Mouse (Mus musculus): ENCODE results near the gene Fance. TPM values are rescaled to one million over a fixed set of nuclear protein-coding genes. Genes with fewer than 3 reads are reported as not detected.

Gene Fance
- polyA plus RNA-seq, 1 experiment from 2014 or later: 22.1 TPM

DNA sequence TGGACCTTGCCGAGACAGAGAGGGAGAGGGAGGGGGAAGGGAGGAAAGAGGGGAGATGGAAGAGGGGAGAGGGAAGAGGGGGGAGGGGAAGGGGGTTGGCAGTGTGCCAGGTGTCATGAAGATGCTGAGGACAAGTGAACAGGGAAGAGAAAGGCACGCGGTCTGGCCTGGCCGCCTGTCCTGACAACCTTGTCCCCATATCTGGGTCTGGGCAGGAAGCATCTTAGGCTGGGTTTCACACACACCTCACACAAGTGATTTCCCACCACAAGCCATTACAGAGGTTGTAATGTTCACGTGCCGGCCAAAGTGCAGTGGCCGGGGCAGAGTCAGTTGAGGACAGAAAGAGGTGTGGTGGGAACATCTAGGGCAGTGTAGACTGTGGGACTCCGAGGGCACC, 25.7 kb upstream of the Fance start:
- H3K27me3 ChIP-seq (ENCODE audit: control insufficient read depth, insufficient read depth, low read depth, low read length): no peaks in the 10 kb centered on the region
- 30% methylated on average over 8 of the region's 8 CpGs for WGBS
- H3K4me3 ChIP-seq (ENCODE audit: low read length): no peak overlapping the region
- H3K4me1 ChIP-seq (replicated peaks; ENCODE audit: control insufficient read depth, insufficient read depth, low read length): peaks cover 14% of the 10 kb centered on the region
- H3K4me2 ChIP-seq (ENCODE audit: low read depth, low read length): no peak overlapping the region
- H3K36me3 ChIP-seq (ENCODE audit: control insufficient read depth, insufficient read depth, low read length): 0 out of 2 replicates have a peak, but pooled peaks cover 4% of the 10 kb centered on the region
- H3K9me3 ChIP-seq (ENCODE audit: control insufficient read depth, low read length): no peaks in the 10 kb centered on the region
- no peak overlapping the region for H3K9ac ChIP-seq (ENCODE audit: low read length)
- no peak overlapping the region for H3K27ac ChIP-seq (ENCODE audit: low read length)
- peak; percentile 23; the same call in 1 of the 2 replicates for ATAC-seq (ENCODE audit: low read depth)

DNA sequence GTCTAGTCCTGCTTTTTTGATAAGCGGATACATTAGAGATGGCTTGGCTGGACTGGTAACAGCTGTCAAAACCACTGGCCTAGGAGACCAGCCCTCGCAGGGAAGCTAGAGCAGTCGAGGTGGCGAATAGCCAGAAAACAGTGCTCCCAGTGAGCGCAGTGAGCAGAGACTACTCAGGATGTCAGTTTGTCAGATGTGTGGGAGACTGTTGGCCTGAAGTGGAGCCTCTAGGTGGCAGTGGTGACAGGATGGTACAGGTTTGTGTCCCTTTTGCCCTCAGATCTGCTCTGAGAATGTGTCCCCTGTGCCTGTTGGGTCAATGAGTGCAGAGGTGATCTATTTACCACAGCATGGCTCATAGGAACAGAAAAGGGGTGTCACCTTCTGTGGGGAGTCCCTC, 25.3 kb upstream of the Fance start:
- peaks cover 14% of the 10 kb centered on the region for H3K4me1 ChIP-seq (replicated peaks; ENCODE audit: control insufficient read depth, insufficient read depth, low read length)
- no peak overlapping the region for H3K4me3 ChIP-seq (ENCODE audit: low read length)
- WGBS: 42% methylated on average over 5 of the region's 5 CpGs
- H3K27me3 ChIP-seq (ENCODE audit: control insufficient read depth, insufficient read depth, low read depth, low read length): no peaks in the 10 kb centered on the region
- H3K9ac ChIP-seq (ENCODE audit: low read length): no peak overlapping the region
- H3K4me2 ChIP-seq (ENCODE audit: low read depth, low read length): no peak overlapping the region
- peak; percentile 35; the same call in 1 of the 2 replicates for ATAC-seq (ENCODE audit: low read depth)
- H3K36me3 ChIP-seq (ENCODE audit: control insufficient read depth, insufficient read depth, low read length): 0 out of 2 replicates have a peak, but pooled peaks cover 4% of the 10 kb centered on the region
- no peaks in the 10 kb centered on the region for H3K9me3 ChIP-seq (ENCODE audit: control insufficient read depth, low read length)
- no peak overlapping the region for H3K27ac ChIP-seq (ENCODE audit: low read length)

DNA sequence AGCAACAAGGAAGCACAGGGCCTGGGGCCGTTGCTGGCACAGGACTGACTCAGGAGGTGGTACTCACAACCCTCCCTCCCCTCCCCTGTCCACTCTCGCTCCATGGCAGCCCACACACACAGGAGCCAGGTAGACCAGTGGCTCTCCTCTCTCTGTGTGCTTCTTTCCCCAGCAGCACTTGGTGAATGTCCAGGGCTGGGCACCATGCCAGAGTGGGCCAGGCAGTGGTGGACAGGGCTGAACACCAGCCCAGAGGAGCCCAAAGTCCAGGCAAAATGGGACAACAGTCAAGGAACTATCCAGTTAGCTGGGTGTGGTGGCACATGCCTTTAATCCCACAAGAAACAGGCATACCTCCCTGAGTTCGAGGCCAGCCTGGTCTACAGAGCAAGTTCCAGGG, 23.1 kb upstream of the Fance start:
- no peak overlapping the region for H3K4me3 ChIP-seq (ENCODE audit: low read length)
- no peak overlapping the region for H3K4me2 ChIP-seq (ENCODE audit: low read depth, low read length)
- no peaks in the 10 kb centered on the region for H3K27me3 ChIP-seq (ENCODE audit: control insufficient read depth, insufficient read depth, low read depth, low read length)
- peaks cover 16% of the 10 kb centered on the region for H3K4me1 ChIP-seq (replicated peaks; ENCODE audit: control insufficient read depth, insufficient read depth, low read length)
- peak overlapping the region; percentile 4; the same call in 1 of the 2 replicates for H3K27ac ChIP-seq (ENCODE audit: low read length)
- ATAC-seq (ENCODE audit: low read depth): peak; percentile 51; the same call in 1 of the 2 replicates
- H3K9ac ChIP-seq (ENCODE audit: low read length): 0 out of 2 replicates have a peak overlapping the region, but pooled peaks have one; percentile 17
- H3K36me3 ChIP-seq (ENCODE audit: control insufficient read depth, insufficient read depth, low read length): 0 out of 2 replicates have a peak, but pooled peaks cover 4% of the 10 kb centered on the region
- no peaks in the 10 kb centered on the region for H3K9me3 ChIP-seq (ENCODE audit: control insufficient read depth, low read length)
- WGBS: 55% methylated on average over 3 of the region's 3 CpGs

DNA sequence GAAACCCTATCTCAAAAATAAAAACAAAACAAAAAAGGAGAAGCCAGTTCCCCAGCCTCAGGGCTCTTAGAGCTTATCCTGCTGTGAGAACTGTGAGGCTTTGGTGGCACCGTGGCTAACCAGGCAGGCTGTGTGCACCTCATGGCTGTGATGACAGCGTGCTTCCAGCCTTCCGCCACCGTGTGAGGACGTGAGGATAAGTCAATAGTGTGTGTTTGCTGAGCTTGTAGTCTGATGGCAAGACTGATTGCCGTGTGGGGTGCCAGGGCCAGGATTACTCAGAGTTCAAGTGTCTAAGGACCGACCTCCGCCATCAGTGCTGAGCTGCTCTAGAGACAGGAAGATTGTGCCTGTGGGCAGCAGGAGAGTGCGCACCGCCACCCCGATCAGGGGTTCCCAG, 22.6 kb upstream of the Fance start:
- peak; percentile 59 for ATAC-seq (ENCODE audit: low read depth)
- Histone ChIP-seq H3K4me1 (replicated peaks; ENCODE audit: control insufficient read depth, insufficient read depth, low read length) (peaks cover 16% of the 10 kb centered on the region), H3K9ac (ENCODE audit: low read length) (0 out of 2 replicates have a peak overlapping the region, but pooled peaks have one; percentile 17), H3K4me2 (ENCODE audit: low read depth, low read length) (no peak overlapping the region), H3K27me3 (ENCODE audit: control insufficient read depth, insufficient read depth, low read depth, low read length) (no peaks in the 10 kb centered on the region), H3K27ac (ENCODE audit: low read length) (peak overlapping the region; percentile 4; the same call in 1 of the 2 replicates), H3K4me3 (ENCODE audit: low read length) (no peak overlapping the region), H3K9me3 (ENCODE audit: control insufficient read depth, low read length) (no peaks in the 10 kb centered on the region), H3K36me3 (ENCODE audit: control insufficient read depth, insufficient read depth, low read length) (0 out of 2 replicates have a peak, but pooled peaks cover 4% of the 10 kb centered on the region)
- WGBS: 53% methylated on average over 11 of the region's 11 CpGs

DNA sequence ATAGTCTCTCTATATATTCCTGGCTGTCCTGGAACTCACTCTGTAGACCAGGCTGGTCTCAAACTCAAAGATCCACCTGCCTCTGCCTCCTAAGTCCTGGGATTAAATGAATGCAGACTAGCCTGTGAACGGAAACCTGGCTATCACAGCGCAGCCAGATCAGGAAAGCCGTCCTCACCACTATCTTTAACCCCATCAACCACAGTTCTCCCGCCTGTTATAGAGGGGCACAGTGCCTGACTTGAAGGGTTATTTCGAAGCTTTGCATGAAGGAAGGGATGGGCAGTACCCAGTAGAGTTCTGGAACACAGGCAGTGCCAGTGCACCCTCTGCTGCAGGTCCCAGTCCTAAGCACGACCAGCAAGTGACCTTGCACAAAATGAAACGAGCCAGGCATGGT, 22.0 kb upstream of the Fance start:
- H3K9ac ChIP-seq (ENCODE audit: low read length): no peak overlapping the region
- WGBS: 73% methylated on average over 7 of the region's 7 CpGs

DNA sequence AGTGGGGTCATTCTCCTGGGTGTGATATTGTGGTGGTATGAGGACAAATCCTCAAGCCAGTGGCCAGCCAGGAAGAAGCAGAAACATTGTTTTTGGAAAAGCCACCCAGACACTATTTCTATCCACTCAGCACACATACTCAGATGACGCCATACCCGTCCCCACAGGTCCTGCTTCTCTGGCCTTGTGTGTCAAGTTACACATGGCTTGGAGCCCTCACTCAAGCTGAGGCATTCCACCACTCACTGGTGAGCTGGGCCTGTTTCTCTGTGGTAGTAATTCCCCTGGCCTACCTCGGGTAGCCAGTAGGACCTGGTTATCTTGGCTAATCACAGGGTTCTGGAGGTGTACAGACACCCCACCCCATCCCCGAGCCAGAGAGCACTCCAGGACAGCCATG, 19.6 kb upstream of the Fance start:
- peaks cover 8% of the 10 kb centered on the region for H3K36me3 ChIP-seq (ENCODE audit: control insufficient read depth, insufficient read depth, low read length)
- H3K9me3 ChIP-seq (ENCODE audit: control insufficient read depth, low read length): no peaks in the 10 kb centered on the region
- no peak overlapping the region for H3K4me2 ChIP-seq (ENCODE audit: low read depth, low read length)
- no peak overlapping the region for H3K9ac ChIP-seq (ENCODE audit: low read length)
- 54% methylated on average over 4 of the region's 4 CpGs for WGBS
- H3K4me1 ChIP-seq (replicated peaks; ENCODE audit: control insufficient read depth, insufficient read depth, low read length): peaks cover 12% of the 10 kb centered on the region
- no peak overlapping the region for H3K27ac ChIP-seq (ENCODE audit: low read length)
- ATAC-seq (ENCODE audit: low read depth): no peak
- H3K27me3 ChIP-seq (ENCODE audit: control insufficient read depth, insufficient read depth, low read depth, low read length): no peaks in the 10 kb centered on the region
- H3K4me3 ChIP-seq (ENCODE audit: low read length): no peak overlapping the region

More for the DNA sequence above, 22.0 kb upstream of the Fance start:
- Histone ChIP-seq H3K4me2 (ENCODE audit: low read depth, low read length) (no peak overlapping the region), H3K36me3 (ENCODE audit: control insufficient read depth, insufficient read depth, low read length) (0 out of 2 replicates have a peak, but pooled peaks cover 4% of the 10 kb centered on the region), H3K27me3 (ENCODE audit: control insufficient read depth, insufficient read depth, low read depth, low read length) (no peaks in the 10 kb centered on the region), H3K9me3 (ENCODE audit: control insufficient read depth, low read length) (no peaks in the 10 kb centered on the region), H3K27ac (ENCODE audit: low read length) (no peak overlapping the region), H3K4me3 (ENCODE audit: low read length) (no peak overlapping the region), H3K4me1 (replicated peaks; ENCODE audit: control insufficient read depth, insufficient read depth, low read length) (peaks cover 16% of the 10 kb centered on the region)
- ATAC-seq (ENCODE audit: low read depth): no peak

DNA sequence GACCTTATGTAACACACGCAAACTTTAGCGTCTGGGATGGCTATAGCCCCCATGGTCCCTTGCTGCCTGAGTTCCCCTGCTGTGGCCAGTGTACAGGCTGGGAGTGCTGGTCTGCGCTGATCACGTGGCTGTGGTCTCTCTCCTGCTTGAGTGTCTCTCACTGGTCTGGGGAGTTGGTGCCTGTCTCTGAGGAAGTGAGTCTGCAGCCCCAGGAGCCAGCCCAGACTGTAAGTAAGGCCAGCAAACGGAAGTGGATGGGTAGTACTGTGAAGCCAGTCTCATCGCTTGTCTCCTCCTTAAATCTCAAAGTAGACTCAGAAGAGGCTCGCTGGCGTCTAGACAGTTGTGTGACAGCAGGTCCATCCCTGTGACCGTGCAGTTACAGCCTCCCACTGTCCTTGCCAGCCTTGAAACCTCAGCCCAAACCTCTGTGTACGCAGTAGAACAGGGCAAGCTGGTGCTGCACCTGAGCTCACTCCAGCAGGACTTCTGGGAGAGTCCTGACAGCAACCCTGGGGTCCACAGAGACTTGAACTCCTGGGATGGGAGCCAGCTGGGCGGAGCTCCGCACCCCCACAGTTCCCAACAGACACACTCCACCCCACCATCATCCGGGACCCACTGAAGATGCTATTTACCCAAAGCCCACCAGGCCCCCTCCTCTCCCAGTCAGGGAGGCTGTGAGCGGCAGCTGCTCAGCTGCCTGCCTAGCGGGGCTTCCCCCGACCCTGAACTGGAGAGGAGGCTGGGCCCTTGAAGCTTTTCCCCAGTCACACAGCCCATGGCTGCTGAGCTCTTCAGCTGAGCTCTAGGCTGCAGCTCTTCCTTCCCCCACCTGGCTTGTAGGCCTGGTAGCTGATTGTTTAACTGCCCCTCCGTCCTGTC, 18.6 kb upstream of the Fance start:
- no peak overlapping the region for H3K4me2 ChIP-seq (ENCODE audit: low read depth, low read length)
- no peaks in the 10 kb centered on the region for H3K9me3 ChIP-seq (ENCODE audit: control insufficient read depth, low read length)
- ATAC-seq (ENCODE audit: low read depth): 0 out of 2 replicates have a peak, but pooled peaks have one; percentile 15
- H3K4me3 ChIP-seq (ENCODE audit: low read length): no peak overlapping the region
- H3K4me1 ChIP-seq (replicated peaks; ENCODE audit: control insufficient read depth, insufficient read depth, low read length): peaks cover 17% of the 10 kb centered on the region
- H3K27ac ChIP-seq (ENCODE audit: low read length): no peak overlapping the region
- H3K9ac ChIP-seq (ENCODE audit: low read length): no peak overlapping the region
- 55% methylated on average over 17 of the region's 17 CpGs for WGBS
- no peaks in the 10 kb centered on the region for H3K27me3 ChIP-seq (ENCODE audit: control insufficient read depth, insufficient read depth, low read depth, low read length)
- H3K36me3 ChIP-seq (ENCODE audit: control insufficient read depth, insufficient read depth, low read length): peaks cover 12% of the 10 kb centered on the region

DNA sequence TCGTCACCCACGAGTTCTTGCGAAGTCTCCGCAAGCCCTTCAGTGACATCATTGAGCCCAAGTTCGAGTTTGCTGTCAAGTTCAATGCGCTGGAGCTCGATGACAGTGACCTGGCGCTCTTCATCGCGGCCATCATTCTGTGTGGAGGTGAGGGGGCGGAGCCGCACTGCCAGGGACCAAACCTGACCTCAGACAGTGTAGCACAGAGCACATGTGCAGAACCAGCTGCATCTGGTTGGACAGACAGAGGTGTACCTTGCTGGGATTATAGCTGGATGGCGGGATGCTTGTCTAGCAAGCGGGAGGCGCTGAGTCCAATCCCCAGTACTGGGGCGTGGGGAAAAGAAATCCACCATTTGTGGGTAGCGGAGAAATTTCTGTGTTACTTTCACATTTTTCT, 14.4 kb upstream of the Fance start:
- Histone ChIP-seq H3K9ac (ENCODE audit: low read length) (no peak overlapping the region), H3K27ac (ENCODE audit: low read length) (no peak overlapping the region), H3K27me3 (ENCODE audit: control insufficient read depth, insufficient read depth, low read depth, low read length) (no peaks in the 10 kb centered on the region), H3K36me3 (ENCODE audit: control insufficient read depth, insufficient read depth, low read length) (peaks cover 8% of the 10 kb centered on the region), H3K4me2 (ENCODE audit: low read depth, low read length) (no peak overlapping the region), H3K9me3 (ENCODE audit: control insufficient read depth, low read length) (no peaks in the 10 kb centered on the region), H3K4me3 (ENCODE audit: low read length) (no peak overlapping the region), H3K4me1 (replicated peaks; ENCODE audit: control insufficient read depth, insufficient read depth, low read length) (peaks cover 14% of the 10 kb centered on the region)
- WGBS: 91% methylated on average over 17 of the region's 17 CpGs
- ATAC-seq (ENCODE audit: low read depth): no peak

DNA sequence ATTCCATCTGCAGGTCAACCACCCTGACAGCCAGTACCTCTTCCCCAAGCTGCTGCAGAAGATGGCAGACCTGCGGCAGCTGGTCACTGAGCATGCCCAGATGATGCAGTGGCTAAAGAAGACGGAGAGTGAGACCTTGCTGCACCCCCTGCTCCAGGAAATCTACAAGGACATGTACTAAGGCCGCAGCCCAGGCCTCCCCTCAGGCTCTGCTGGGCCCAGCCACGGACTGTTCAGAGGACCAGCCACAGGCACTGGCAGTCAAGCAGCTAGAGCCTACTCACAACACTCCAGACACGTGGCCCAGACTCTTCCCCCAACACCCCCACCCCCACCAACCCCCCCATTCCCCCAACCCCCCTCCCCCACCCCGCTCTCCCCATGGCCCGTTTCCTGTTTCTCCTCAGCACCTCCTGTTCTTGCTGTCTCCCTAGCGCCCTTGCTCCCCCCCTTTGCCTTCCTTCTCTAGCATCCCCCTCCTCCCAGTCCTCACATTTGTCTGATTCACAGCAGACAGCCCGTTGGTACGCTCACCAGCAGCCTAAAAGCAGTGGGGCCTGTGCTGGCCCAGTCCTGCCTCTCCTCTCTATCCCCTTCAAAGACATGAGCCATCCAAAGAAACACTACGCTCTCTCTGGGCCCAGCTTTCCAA, 13.5 kb upstream of the Fance start:
- peak; percentile 58 for ATAC-seq (ENCODE audit: low read depth)
- no peak overlapping the region for H3K4me2 ChIP-seq (ENCODE audit: low read depth, low read length)
- no peaks in the 10 kb centered on the region for H3K9me3 ChIP-seq (ENCODE audit: control insufficient read depth, low read length)
- H3K36me3 ChIP-seq (ENCODE audit: control insufficient read depth, insufficient read depth, low read length): peaks cover 8% of the 10 kb centered on the region
- H3K4me1 ChIP-seq (replicated peaks; ENCODE audit: control insufficient read depth, insufficient read depth, low read length): peaks cover 12% of the 10 kb centered on the region
- WGBS: 40% methylated on average over 10 of the region's 11 CpGs
- 0 out of 2 replicates have a peak overlapping the region, but pooled peaks have one; percentile 18 for H3K9ac ChIP-seq (ENCODE audit: low read length)
- peak overlapping the region; percentile 67; the same call in 1 of the 2 replicates for H3K27ac ChIP-seq (ENCODE audit: low read length)
- H3K4me3 ChIP-seq (ENCODE audit: low read length): no peak overlapping the region
- no peaks in the 10 kb centered on the region for H3K27me3 ChIP-seq (ENCODE audit: control insufficient read depth, insufficient read depth, low read depth, low read length)
